Mouse (Mus musculus): Measurements from ENCODE around the gene Zfhx3. TPM values are rescaled to one million over a fixed set of nuclear protein-coding genes. Genes with fewer than 3 reads are reported as not detected.

Zfhx3 gene
- total and polyA plus RNA-seq, 3 experiments: 0.23 to 2.5 TPM; not detected in 1

DNA sequence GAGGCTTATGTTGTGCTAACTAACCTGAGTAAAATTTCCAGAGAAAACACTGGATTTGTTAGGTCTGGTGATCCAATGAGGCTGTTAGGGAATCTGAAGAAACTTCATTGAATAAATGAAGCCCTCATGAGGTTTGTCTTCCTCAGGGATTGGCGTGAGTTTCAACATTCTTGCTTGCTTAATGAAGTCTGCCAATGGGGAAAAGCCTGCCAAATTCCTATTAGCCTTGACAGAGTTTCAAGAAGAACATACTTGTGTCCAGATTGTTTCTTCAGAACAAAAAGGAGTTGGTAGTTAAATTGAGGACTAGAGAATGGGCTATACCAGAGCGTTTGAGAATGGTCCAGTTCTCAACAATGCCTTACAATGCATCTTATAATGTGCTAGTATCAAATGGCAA is 385.3 kb downstream of the Zfhx3 start:
- no peak overlapping the region for H3K9ac ChIP-seq (ENCODE audit: control insufficient read depth, low read depth, low read length, poor library complexity, severe bottlenecking)
- TF ChIP-seq TCF12 (IDR thresholded peaks at IDR 0.05; ENCODE audit: low read depth, low read length) (no peak), POLR2AphosphoS5 (IDR thresholded peaks at IDR 0.05; ENCODE audit: borderline replicate concordance, low read depth, low read length) (no peak), MYB (IDR thresholded peaks at IDR 0.05; ENCODE audit: low read depth, low read length) (no peak), POLR2AphosphoS2 (IDR thresholded peaks at IDR 0.05; ENCODE audit: low read length) (no peak), GATA1 (IDR thresholded peaks at IDR 0.05; ENCODE audit: low read depth, low read length) (no peak), RAD21 (IDR thresholded peaks at IDR 0.05; ENCODE audit: low read depth, low read length) (no peak)

DNA sequence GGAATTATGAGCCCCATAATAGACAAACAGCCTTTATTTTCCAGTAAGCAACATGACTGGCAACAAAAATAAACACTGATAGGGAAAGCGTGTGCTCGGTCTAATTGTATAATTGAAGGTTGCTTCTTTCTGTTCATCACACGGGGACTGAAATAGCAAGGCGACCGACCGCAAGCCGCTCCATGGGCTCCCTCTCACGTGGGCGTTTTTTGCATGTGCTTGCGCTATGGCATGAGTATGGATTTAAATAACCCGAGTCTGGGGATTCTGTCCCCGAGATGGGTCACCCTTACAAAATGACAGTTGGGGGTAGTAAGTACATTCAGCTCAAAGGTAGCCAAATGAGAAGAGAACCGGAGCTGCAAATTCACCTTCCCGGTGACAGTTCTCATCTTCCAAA is 405.9 kb downstream of the Zfhx3 start:
- Histone ChIP-seq H3K27me3 (ENCODE audit: control insufficient read depth in 1 of 2, insufficient read depth in 2 of 2, low read length in 2 of 2) (no peaks in the 10 kb centered on the region), H3K9me3 (replicated peaks; ENCODE audit: insufficient read depth, low read length) (no peaks in the 10 kb centered on the region), H3K36me3 (ENCODE audit: control insufficient read depth in 1 of 2, insufficient read depth in 2 of 2, low read length in 2 of 2) (no peaks in the 10 kb centered on the region), H3K27ac (ENCODE audit: control insufficient read depth, low read depth, low read length) (no peak overlapping the region), H3K9ac (ENCODE audit: control insufficient read depth, low read depth, low read length, poor library complexity, severe bottlenecking) (no peak overlapping the region), H3K4me1 (ENCODE audit: control insufficient read depth in 1 of 2, insufficient read depth in 2 of 2, low read length in 2 of 2) (no peaks in the 10 kb centered on the region), H3K79me2 (ENCODE audit: control insufficient read depth, insufficient read depth, low read length, poor library complexity) (no peaks in the 10 kb centered on the region), H3K4me3 (ENCODE audit: control insufficient read depth in 1 of 2, insufficient read depth in 1 of 2, low read depth in 2 of 2, low read length in 2 of 2) (no peak overlapping the region)
- no peak for DNase-seq (ENCODE audit: low read depth, low spot score)
- TF ChIP-seq BHLHE40 (IDR thresholded peaks at IDR 0.05; ENCODE audit: borderline replicate concordance, low read depth, low read length): no peak

More for the DNA sequence above, 385.3 kb downstream of the Zfhx3 start:
- Histone ChIP-seq H3K4me1 (ENCODE audit: control insufficient read depth in 1 of 2, insufficient read depth in 2 of 2, low read length in 2 of 2) (no peaks in the 10 kb centered on the region), H3K9me3 (replicated peaks; ENCODE audit: insufficient read depth, low read length) (no peaks in the 10 kb centered on the region), H3K27ac (ENCODE audit: control insufficient read depth, low read depth, low read length) (no peak overlapping the region), H3K36me3 (ENCODE audit: control insufficient read depth in 1 of 2, insufficient read depth in 2 of 2, low read length in 2 of 2) (no peaks in the 10 kb centered on the region), H3K4me3 (ENCODE audit: control insufficient read depth in 1 of 2, insufficient read depth in 1 of 2, low read depth in 2 of 2, low read length in 2 of 2) (no peak overlapping the region), H3K27me3 (ENCODE audit: control insufficient read depth in 1 of 2, insufficient read depth in 2 of 2, low read length in 2 of 2) (no peaks in the 10 kb centered on the region), H3K79me2 (ENCODE audit: control insufficient read depth, insufficient read depth, low read length, poor library complexity) (no peaks in the 10 kb centered on the region)
- no peak for DNase-seq (ENCODE audit: low read depth, low spot score)

DNA sequence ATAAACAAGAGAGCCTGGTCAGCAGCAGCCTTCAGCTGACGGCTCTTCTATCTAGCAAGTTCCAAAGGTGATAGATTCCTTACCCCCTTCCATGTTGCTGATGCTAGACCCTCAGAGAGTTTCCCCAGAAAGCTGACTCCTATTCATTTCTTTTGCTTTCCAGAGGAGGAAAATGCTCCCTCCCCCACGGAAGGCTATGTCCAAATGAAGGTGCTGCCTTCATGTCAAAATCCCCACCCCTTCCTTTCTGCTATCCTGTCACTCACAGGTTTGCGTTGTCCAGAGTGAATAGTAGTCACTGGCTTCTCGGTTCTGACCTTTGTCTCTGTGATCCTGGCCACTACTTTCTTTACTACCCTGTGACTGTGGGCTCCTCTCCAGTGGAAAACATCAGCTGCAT is 406.3 kb downstream of the Zfhx3 start:
- Histone ChIP-seq H3K9ac (ENCODE audit: control insufficient read depth, low read depth, low read length, poor library complexity, severe bottlenecking) (no peak overlapping the region), H3K27me3 (ENCODE audit: control insufficient read depth in 1 of 2, insufficient read depth in 2 of 2, low read length in 2 of 2) (no peaks in the 10 kb centered on the region), H3K27ac (ENCODE audit: control insufficient read depth, low read depth, low read length) (no peak overlapping the region), H3K36me3 (ENCODE audit: control insufficient read depth in 1 of 2, insufficient read depth in 2 of 2, low read length in 2 of 2) (no peaks in the 10 kb centered on the region), H3K9me3 (replicated peaks; ENCODE audit: insufficient read depth, low read length) (no peaks in the 10 kb centered on the region), H3K79me2 (ENCODE audit: control insufficient read depth, insufficient read depth, low read length, poor library complexity) (no peaks in the 10 kb centered on the region), H3K4me1 (ENCODE audit: control insufficient read depth in 1 of 2, insufficient read depth in 2 of 2, low read length in 2 of 2) (no peaks in the 10 kb centered on the region), H3K4me3 (ENCODE audit: control insufficient read depth in 1 of 2, insufficient read depth in 1 of 2, low read depth in 2 of 2, low read length in 2 of 2) (no peak overlapping the region)
- DNase-seq (ENCODE audit: low read depth, low spot score): no peak
- no peak for TF ChIP-seq MXI1 (IDR thresholded peaks at IDR 0.05; ENCODE audit: low read depth, low read length)
- TF ChIP-seq MYB (IDR thresholded peaks at IDR 0.05; ENCODE audit: low read depth, low read length): no peak
- TF ChIP-seq NRF1 (IDR thresholded peaks at IDR 0.05; ENCODE audit: insufficient read depth, low read depth, low read length, poor library complexity, severe bottlenecking): no peak
- no peak for TF ChIP-seq GATA1 (IDR thresholded peaks at IDR 0.05; ENCODE audit: low read depth, low read length)
- no peak for TF ChIP-seq SMC3 (IDR thresholded peaks at IDR 0.05; ENCODE audit: low read depth, low read length)
- TF ChIP-seq UBTF (IDR thresholded peaks at IDR 0.05; ENCODE audit: borderline replicate concordance, insufficient read depth, low read depth, low read length): no peak
- no peak for TF ChIP-seq CTCF (IDR thresholded peaks at IDR 0.05 in 2 of 3, conservative IDR thresholded peaks at IDR 0.05 in 1 of 3; ENCODE audit: control insufficient read depth in 1 of 3, insufficient read depth in 1 of 3, low read depth in 2 of 3, low read length in 3 of 3, poor library complexity in 1 of 3, severe bottlenecking in 1 of 3)
- TF ChIP-seq CHD2 (IDR thresholded peaks at IDR 0.05; ENCODE audit: low read length): no peak
- TF ChIP-seq MAFK (IDR thresholded peaks at IDR 0.05; ENCODE audit: borderline replicate concordance, low read depth, low read length): no peak
- TF ChIP-seq MYC (IDR thresholded peaks at IDR 0.05; ENCODE audit: low read depth, low read length): no peak
- TF ChIP-seq POLR2A (IDR thresholded peaks at IDR 0.05; ENCODE audit: control insufficient read depth in 1 of 2, insufficient read depth in 1 of 2, low read depth in 1 of 2, low read length in 2 of 2, poor library complexity in 1 of 2): no peak
- TF ChIP-seq BHLHE40 (IDR thresholded peaks at IDR 0.05; ENCODE audit: borderline replicate concordance, low read depth, low read length): no peak

All from MEL (cell line).